Mouse (Mus musculus): ENCODE measurements around the gene Tmem220. TPM values are rescaled to one million over a fixed set of nuclear protein-coding genes. Genes with fewer than 3 reads are reported as not detected.

Gene Tmem220
- polyA plus RNA-seq, 1 experiment: 0.65 TPM

DNA sequence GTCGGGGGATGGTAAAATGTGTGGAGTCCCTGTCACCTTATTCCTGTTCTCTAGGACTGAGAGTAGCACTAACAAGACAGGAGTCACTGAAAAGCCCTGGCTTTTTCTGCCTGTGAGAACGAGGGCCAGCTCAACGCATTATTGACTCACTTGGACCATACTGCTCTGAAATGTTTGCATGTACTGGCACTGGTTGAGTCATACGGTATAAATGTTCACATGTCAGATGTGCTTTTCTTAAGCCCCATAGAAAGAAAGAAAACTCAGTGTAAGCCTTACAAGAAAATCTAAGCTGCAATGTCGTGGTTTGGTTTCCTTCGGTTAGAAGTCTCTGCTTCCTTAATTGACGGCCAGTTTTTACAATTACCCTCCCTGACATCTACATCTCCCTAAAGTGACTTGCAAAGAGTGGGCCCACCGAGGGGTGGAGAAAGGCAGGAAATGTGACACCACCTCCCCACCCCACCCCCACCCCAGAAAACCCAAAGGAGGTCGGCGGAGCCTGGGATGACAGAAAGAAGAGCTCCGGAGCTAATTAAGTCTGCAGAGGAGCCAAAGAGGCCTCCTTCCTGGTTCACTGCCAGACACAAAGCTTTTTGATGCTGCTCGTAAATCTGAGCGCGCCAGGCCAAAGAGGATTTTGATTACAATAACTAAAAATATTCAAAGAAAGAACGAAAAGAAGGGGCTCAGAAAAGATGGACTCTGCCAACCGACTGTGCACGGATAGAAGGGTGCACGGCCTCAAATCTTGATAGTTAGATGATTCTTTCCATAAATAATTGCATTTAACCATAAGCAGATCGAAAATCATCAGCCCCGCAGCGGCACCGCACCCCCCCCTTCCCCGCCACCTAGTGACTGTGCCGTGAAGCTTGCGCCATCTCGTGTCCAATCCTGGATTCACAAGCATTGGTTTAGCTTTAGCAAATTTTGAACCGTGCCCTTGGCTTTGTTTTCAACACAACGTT lies 40.5 kb upstream of the Tmem220 start:
- TF ChIP-seq POLR2A (IDR thresholded peaks at IDR 0.05; ENCODE audit: low read depth, low read length) (no peak), CTCF (IDR thresholded peaks at IDR 0.05; ENCODE audit: extremely low read depth, insufficient read depth, insufficient read length, insufficient replicate concordance) (peak; percentile 74; the same call in 1 of the 2 replicates)
- Histone ChIP-seq H3K36me3 (ENCODE audit: control insufficient read depth, insufficient read depth, low read length) (no peaks in the 10 kb centered on the region), H3K4me1 (ENCODE audit: control insufficient read depth, insufficient read depth, insufficient read length) (0 out of 2 replicates have a peak, but pooled peaks cover 4% of the 10 kb centered on the region), H3K27me3 (ENCODE audit: control insufficient read depth, insufficient read depth, low read length) (no peaks in the 10 kb centered on the region), H3K27ac (ENCODE audit: insufficient read depth, low read length) (no peak overlapping the region), H3K4me3 (ENCODE audit: extremely low read depth, insufficient read depth, insufficient read length) (peak overlapping the region; percentile 53)
- DNase-seq (ENCODE audit: low read depth in 1 of 2, low spot score in 2 of 2): peak; percentile 32 to 68
- WGBS: 10% methylated on average over 28 of the region's 28 CpGs

DNA sequence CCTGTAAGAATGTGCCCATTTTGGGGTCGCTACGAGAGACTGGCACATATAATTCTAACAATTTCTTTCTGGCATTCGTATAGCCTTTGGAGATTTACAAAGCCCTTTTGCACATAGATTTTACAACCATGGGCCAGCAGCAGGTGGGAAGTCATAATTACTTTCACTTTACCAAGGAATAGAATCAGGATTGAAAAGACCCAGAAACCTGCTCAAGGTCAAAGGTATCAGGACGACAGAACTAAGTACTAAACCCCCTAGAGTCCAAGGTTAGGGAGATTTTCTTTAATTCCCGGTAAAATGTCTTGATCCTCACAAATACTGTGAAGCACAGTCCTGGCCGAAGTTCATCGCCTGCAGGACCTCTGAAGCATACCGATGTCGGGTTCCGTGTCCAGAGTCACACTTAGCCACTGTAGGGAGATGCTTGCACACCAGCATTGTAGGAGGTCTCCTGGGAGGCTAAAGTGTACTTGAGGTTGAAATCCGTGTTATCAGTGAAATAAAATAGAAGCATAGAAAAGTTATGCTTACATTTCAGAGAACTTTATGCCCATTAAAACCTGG lies 39.7 kb upstream of the Tmem220 start:
- 18% methylated on average over 11 of the region's 11 CpGs for WGBS
- H3K4me1 ChIP-seq (ENCODE audit: control insufficient read depth, insufficient read depth, insufficient read length): 0 out of 2 replicates have a peak, but pooled peaks cover 4% of the 10 kb centered on the region
- H3K4me3 ChIP-seq (ENCODE audit: extremely low read depth, insufficient read depth, insufficient read length): peak overlapping the region; percentile 53
- TF ChIP-seq CTCF (IDR thresholded peaks at IDR 0.05; ENCODE audit: extremely low read depth, insufficient read depth, insufficient read length, insufficient replicate concordance) (no peak), POLR2A (IDR thresholded peaks at IDR 0.05; ENCODE audit: low read depth, low read length) (no peak)
- no peak for DNase-seq (ENCODE audit: low read depth in 1 of 2, low spot score in 2 of 2)
- no peak overlapping the region for H3K27ac ChIP-seq (ENCODE audit: insufficient read depth, low read length)
- H3K27me3 ChIP-seq (ENCODE audit: control insufficient read depth, insufficient read depth, low read length): no peaks in the 10 kb centered on the region
- H3K36me3 ChIP-seq (ENCODE audit: control insufficient read depth, insufficient read depth, low read length): no peaks in the 10 kb centered on the region

DNA sequence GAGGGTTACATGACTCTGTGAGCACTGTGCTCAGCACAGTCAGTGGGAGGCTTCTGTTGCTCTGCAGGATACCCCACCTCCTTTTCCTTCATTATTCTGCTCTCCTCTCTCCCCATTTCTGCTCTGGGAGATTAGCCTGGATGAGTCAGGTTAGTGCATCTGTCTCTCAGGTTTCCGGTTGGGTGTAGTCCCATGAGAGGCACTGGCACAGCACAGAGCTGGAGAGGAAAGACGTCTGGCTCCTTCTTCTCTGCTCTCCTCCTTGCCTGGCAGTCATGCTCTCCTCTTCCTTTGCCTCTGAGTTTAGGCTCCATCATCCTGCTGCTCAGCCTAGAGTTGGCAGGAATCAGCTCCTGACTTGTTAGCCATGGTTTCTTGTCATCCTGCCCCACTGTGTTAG lies 32.8 kb upstream of the Tmem220 start:
- H3K4me3 ChIP-seq (ENCODE audit: extremely low read depth, insufficient read depth, insufficient read length): no peak overlapping the region
- H3K27ac ChIP-seq (ENCODE audit: insufficient read depth, low read length): no peak overlapping the region
- no peaks in the 10 kb centered on the region for H3K4me1 ChIP-seq (ENCODE audit: control insufficient read depth, insufficient read depth, insufficient read length)
- no peak for DNase-seq (ENCODE audit: low read depth in 1 of 2, low spot score in 2 of 2)
- WGBS: 81% methylated on average over 2 of the region's 2 CpGs
- no peaks in the 10 kb centered on the region for H3K36me3 ChIP-seq (ENCODE audit: control insufficient read depth, insufficient read depth, low read length)
- TF ChIP-seq CTCF (IDR thresholded peaks at IDR 0.05; ENCODE audit: extremely low read depth, insufficient read depth, insufficient read length, insufficient replicate concordance) (no peak), POLR2A (IDR thresholded peaks at IDR 0.05; ENCODE audit: low read depth, low read length) (no peak)
- no peaks in the 10 kb centered on the region for H3K27me3 ChIP-seq (ENCODE audit: control insufficient read depth, insufficient read depth, low read length)

DNA sequence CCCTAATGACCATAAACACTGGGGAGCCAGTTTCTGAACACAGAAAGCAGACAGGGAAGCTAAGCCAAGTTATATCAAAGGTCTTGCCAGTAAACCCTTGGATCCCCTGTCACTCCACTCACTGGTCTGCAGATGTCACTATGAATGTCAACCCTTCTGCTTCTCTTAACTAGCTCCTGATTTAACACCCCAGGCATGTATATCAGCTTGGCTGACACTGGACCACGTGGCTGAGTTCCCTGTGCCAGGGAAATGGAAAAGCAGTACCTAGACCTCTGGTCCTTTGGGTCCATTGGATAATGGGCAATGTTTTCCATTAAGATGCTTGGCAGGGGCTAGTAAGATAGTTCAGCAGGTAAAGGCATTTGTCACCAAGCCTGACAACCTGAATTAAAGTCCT lies 31.3 kb upstream of the Tmem220 start:
- Histone ChIP-seq H3K27me3 (ENCODE audit: control insufficient read depth, insufficient read depth, low read length) (no peaks in the 10 kb centered on the region), H3K4me1 (ENCODE audit: control insufficient read depth, insufficient read depth, insufficient read length) (no peaks in the 10 kb centered on the region), H3K4me3 (ENCODE audit: extremely low read depth, insufficient read depth, insufficient read length) (no peak overlapping the region), H3K36me3 (ENCODE audit: control insufficient read depth, insufficient read depth, low read length) (no peaks in the 10 kb centered on the region), H3K27ac (ENCODE audit: insufficient read depth, low read length) (no peak overlapping the region)
- TF ChIP-seq POLR2A (IDR thresholded peaks at IDR 0.05; ENCODE audit: low read depth, low read length) (no peak), CTCF (IDR thresholded peaks at IDR 0.05; ENCODE audit: extremely low read depth, insufficient read depth, insufficient read length, insufficient replicate concordance) (no peak)
- DNase-seq (ENCODE audit: low read depth in 1 of 2, low spot score in 2 of 2): no peak
- 35% methylated on average over 1 of the region's 1 CpGs for WGBS

DNA sequence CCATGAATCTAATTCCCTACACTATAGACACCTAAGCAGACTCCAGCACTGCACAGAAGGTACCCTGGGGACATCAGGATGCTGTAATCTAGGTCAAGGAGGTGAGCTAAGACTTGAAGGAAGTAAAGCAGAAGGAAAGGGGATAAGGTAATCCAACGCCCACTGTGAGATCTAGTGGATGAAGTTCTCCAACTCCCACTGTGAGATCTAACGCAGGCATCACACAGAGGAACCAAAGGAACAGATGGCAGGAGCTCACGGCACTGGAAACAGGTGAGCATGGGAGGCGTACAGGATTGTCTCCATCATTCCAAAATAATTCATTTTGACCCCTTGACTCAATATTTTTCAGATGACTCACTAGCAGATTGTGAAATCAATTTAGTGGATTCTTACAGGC lies 28.5 kb upstream of the Tmem220 start:
- no peak for TF ChIP-seq POLR2A (IDR thresholded peaks at IDR 0.05; ENCODE audit: low read depth, low read length)
- TF ChIP-seq CTCF (IDR thresholded peaks at IDR 0.05; ENCODE audit: extremely low read depth, insufficient read depth, insufficient read length, insufficient replicate concordance): no peak
- H3K36me3 ChIP-seq (ENCODE audit: control insufficient read depth, insufficient read depth, low read length): no peaks in the 10 kb centered on the region
- DNase-seq (ENCODE audit: low read depth in 1 of 2, low spot score in 2 of 2): no peak
- 81% methylated on average over 4 of the region's 4 CpGs for WGBS
- H3K27me3 ChIP-seq (ENCODE audit: control insufficient read depth, insufficient read depth, low read length): no peaks in the 10 kb centered on the region
- H3K4me3 ChIP-seq (ENCODE audit: extremely low read depth, insufficient read depth, insufficient read length): no peak overlapping the region
- no peaks in the 10 kb centered on the region for H3K4me1 ChIP-seq (ENCODE audit: control insufficient read depth, insufficient read depth, insufficient read length)
- H3K27ac ChIP-seq (ENCODE audit: insufficient read depth, low read length): no peak overlapping the region

DNA sequence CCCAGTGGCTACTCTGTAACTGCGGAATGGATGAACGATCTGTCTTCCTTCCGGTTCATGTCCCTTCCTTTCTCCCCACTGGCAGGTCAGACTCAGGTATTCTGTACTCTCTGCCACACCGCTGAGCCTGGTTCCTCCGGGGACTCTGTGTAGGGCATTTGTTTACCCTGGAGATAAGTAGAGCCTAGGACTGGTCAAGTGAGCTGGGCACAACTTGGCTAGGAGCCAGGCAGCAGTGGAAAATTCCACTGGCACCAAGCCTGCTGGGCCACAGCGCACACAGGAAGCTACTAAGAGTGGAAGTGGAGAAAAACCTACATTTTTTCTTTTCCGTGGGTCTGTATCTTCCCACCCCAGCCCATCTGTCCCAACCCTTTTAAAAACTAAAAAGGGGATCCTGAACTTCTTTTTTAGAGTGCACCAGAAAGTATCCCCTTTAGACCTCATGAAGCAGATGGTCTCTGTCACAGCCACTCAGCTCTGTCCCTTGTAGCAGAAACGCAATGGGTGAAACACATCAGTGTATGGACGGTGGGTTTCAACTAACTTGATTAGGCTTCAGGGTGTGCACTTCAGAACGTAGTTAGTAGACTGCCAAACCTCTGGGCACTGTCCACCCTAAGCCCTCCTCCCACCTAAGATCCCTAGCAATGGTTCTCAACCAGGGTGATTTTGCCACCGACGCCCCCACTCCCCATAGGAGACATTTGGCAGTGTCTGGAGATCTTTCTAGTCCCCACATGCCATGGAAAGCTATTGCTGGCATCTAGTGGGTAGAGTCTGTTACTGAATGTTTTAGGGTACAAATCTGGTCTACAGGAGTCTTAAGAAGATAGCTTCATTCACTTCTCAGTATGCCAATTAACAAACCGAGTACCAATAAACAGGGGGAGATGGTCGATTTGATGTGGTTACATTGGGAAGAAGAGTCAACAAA lies 26.2 kb upstream of the Tmem220 start:
- 75% methylated on average over 14 of the region's 14 CpGs for WGBS
- Histone ChIP-seq H3K4me1 (ENCODE audit: control insufficient read depth, insufficient read depth, insufficient read length) (no peaks in the 10 kb centered on the region), H3K4me3 (ENCODE audit: extremely low read depth, insufficient read depth, insufficient read length) (no peak overlapping the region), H3K27me3 (ENCODE audit: control insufficient read depth, insufficient read depth, low read length) (no peaks in the 10 kb centered on the region), H3K36me3 (ENCODE audit: control insufficient read depth, insufficient read depth, low read length) (no peaks in the 10 kb centered on the region), H3K27ac (ENCODE audit: insufficient read depth, low read length) (no peak overlapping the region)
- TF ChIP-seq POLR2A (IDR thresholded peaks at IDR 0.05; ENCODE audit: low read depth, low read length): no peak
- no peak for TF ChIP-seq CTCF (IDR thresholded peaks at IDR 0.05; ENCODE audit: extremely low read depth, insufficient read depth, insufficient read length, insufficient replicate concordance)
- no peak for DNase-seq (ENCODE audit: low read depth in 1 of 2, low spot score in 2 of 2)

Measured in spleen, adult 2 months (tissue).